Mouse (Mus musculus) stomach, postnatal 0 days (tissue): ENCODE data around the gene Pigq.

Experiments used
- CTCF ChIP-seq: IDR thresholded peaks from 2 replicates; pipeline ENCODE4 v1.5.1; 2016; ENCODE audit warnings: antibody characterized with exemption, low read depth, mild to moderate bottlenecking, moderate library complexity
- EP300 ChIP-seq: optimal IDR thresholded peaks from 2 replicates; pipeline ENCODE3; 2016; ENCODE audit warnings: antibody characterized with exemption

GRCm38 (mm10) chr17:25913877-25914275 is 30.9 kb downstream of the Pigq start:
- TF ChIP-seq CTCF = no peak
- no peak for TF ChIP-seq EP300
